Mouse (Mus musculus): ENCODE measurements around the gene Pzp.

The Pzp gene

DNA sequence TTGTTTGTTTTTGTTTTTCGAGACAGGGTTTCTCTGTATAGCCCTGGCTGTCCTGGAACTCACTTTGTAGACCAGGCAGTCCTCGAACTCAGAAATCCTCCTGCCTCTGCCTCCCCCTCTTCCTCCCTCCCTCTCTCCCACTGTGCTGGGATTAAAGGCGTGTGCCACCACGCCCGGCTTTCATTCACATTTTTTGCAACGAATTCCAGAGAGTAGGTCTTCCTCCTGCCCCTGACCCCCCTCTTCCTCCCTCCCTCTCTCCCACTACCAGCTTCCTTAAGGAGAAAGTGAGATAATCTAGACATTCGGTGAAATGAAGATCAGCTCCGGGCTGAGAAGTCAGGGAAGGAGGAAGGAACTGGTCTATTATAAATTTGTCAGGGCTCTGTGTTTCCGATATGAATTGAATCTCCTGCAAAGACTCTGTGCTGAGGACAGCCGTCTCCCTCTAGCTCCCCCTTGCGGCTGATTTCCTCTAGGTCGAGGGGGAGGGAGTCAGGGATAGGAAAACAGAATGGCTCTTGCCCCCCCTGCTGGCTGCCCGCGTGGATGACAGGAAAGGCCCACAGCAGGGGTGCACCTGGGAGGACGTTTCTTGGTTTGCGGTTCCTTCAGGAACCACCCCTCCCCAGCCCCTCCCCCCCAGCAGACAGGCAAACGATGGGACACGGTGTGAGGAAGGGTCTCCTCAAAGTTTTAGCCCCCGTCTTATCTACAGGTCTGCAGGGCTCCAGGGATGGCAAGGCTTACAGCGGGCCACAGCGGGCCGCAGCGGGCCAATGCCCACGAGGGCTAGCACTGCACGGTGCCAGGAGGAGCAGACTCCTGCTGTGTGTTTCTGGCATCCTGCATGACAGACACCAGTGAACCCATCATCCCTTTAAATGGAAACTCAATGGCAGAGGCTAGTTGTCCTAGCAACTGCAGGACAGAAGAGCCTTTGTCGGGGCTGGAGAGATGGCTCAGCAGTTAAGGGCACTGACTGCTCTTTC lies 46.8 kb downstream of the Pzp start:
- peak; percentile 76 for DNase-seq (ENCODE audit: low read depth)

DNA sequence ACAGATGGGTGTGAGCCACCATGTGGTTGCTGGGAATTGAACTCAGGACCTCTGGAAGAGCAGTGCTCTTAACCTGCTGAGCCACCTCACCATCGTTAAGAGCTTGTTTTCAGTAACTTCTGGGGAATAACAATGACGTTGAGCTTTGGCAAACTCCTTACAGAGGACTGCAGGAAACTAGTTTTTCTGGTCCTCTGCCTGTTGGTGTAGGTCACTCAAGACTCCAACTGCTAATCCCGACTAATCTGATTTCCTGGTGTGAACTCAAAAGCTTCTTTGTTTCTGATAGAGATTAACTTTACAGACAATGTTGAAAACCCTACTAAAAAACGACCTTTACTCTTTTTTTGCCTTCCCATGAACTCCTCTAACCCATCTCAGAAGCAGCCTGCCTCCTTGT lies 49.0 kb downstream of the Pzp start:
- DNase-seq (ENCODE audit: low read depth): no peak

DNA sequence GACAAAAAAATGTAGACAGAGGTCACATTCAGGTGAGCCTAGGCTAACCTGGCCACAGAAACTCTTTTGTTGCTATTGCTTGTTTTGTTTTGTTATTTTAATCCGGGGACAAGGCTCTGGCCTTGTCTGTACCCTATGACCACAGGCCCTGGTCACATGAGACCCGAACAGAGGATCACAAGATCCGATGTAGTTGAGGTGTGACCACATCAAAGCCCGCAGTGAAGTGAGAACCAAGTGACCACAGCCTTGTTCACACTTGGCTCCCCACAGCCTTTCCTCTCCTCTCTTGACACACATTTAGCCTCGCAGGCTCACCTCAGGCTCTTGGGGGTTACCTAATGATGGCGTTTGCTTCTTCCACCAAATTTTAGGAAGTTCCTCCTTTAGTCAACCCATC lies 52.4 kb downstream of the Pzp start:
- DNase-seq (ENCODE audit: low read depth): no peak

DNA sequence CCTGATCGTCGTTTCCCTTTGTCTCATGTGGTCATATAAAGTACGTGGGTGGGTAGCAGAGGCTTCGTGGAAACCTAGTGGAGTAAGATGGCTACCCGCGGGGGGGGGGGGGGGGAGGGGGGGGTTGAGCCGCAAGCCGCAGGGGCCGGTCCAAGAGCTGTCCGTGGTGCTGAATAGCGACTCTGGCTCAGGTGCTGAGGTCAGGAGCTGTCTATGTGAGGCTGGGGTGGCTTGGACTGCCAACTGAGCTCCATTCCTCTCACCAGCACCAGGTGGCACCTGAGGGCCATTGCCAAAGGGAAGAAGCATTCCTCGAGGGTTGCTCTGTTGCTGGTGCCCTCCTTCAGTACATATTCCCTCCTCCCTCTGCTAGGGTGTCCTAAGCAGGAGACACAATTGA lies 57.1 kb downstream of the Pzp start:
- DNase-seq (ENCODE audit: low read depth): no peak

DNA sequence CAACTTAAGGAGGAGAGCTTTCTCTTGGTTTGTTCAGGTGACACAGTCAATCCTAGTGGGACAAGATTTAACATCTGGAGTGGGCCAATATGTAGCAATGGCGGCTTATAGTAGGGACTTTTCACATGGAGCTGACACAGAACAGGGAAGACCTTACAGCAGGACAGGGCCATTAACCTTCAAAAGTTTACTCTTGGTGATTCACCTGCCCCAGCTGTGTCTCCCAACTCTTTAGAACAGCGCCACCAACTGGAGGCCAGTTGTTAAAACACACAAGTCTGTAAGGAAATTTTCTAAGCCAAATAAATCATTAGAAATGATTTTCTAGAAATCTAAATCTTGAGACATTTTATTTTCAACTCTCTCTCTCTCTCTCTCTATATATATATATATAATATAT lies 59.2 kb downstream of the Pzp start:
- no peak for DNase-seq (ENCODE audit: low read depth)

DNA sequence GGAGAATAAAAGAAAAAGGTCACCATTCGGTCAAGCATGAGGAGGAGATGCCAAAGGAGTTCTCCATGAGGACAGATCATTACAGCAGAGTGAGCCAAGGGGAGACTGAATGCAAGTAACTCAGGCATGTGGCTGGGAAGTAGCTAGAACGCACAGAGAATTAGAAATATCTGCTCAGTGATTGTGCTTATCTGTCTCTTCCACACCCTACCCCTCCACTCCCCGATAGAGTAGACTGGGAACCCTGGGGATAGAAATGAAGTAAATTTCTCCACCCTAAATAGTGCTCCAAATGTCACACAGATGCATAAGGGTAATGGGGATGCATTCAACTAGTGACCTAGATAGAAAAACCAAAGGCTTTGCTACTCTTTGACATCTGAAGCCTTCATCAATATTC lies 60.0 kb downstream of the Pzp start:
- DNase-seq (ENCODE audit: low read depth): no peak

DNA sequence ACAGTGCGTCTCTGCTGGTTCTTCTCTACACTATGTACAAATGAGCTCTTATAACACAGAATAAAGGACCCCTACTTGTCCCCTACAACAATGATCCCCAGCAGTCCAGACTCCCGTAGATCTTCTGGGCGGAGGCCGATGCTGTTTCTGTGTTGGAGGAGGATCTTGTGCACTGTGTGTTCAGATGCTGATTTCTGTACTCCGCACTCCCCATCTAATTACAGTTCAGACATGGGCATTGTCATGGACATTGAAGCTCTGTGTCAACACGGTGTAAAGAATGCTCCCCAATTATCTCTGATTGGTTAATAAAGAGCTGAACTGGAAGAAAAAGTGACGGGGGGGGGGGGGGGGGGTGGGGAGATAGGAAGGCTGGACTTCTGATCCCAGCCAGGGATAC lies 60.5 kb downstream of the Pzp start:
- no peak for DNase-seq (ENCODE audit: low read depth)

DNA sequence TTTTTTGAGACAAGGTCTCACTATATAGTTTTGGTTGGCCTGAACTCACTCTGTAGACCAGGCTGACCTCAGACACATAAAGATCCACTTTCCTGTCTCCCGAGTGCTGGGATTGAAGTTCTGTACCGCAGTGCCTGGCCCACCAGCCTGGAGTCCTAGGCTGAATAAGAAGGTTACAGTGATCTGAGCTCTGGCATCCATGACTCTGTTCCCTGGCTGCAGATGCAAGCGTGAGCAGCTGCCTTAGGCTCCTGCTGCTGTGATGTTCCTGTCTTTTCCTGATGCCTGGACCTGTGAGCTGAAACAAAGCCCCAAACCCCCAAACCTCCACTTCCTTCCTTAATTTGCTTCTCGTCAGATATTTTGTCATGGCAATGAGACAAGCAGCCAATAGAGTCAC lies 61.5 kb downstream of the Pzp start:
- no peak for DNase-seq (ENCODE audit: low read depth)

DNA sequence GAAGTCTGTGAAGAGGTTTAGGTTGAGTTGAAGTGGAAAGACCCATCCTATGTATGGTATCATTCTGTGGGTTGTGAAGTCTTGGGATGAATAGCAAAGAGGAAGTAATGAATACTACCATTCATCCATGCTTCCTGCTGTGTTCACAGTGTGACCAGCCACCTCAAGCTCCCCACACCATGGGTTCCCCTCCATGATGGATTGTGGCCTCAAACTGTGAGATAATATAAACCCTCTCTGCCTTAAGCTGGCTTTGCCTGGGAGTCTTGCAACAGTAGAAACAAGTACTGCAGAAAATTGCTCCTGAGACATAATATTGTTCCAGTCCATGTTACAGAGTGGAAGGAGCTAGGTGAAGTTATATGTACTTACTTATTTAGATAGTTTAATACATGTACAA lies 64.9 kb downstream of the Pzp start:
- DNase-seq (ENCODE audit: low read depth): no peak

DNA sequence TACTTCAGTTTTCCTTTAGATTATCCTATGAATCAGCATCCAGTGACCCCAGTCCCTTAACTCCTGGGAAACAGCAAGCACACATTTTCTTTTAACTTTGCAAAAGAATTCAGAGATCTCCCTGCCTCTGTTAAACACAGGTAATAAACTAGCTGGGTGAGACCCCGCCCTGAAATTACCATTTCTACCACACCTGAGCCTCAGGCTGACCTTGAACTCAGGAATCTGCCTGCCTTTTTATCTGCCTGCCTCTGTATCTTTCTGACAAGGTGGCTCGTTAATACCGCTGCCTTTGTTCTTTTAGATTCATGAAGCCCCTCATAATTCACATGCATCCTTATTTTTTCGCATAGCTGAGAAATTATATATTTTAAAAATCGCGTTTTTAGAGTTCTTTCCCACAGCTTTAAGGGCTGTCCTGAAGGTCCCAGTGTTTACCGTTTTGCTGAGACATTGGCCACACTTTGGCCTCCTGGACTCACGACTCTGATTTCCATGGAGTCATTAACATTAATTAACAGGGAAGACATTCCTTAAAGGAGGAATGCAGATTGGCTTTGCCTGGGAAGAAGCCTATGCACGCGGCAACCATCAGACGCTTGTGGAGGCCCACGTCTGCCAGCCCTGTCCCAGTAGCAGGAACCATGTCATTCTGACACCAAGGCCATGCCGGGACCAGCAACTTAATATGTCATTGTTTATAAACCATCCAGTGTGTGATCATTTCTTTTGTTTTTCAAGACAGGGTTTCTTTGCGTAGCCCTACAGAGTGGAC lies 65.6 kb downstream of the Pzp start:
- no peak for DNase-seq (ENCODE audit: low read depth)

DNA sequence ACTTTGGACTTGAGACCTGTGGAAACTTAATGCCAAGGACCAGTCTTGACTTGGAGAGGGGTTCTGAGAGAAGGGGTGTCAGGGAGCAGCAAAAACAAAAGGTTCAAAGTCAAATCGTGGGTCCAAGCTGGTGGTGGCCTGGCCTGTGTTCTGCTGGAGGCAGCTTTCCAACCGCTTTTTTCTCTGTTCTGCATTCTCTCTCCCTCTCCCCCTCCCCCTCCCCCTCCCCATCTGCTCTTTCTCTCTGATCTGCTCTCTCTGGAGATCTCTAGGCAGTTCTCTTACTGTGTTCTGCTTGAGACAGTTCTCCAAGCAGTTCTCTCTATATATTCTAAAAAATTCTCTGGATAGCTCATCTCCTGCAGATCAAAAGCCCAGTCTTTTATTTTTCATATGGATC lies 66.2 kb downstream of the Pzp start:
- no peak for DNase-seq (ENCODE audit: low read depth)

DNA sequence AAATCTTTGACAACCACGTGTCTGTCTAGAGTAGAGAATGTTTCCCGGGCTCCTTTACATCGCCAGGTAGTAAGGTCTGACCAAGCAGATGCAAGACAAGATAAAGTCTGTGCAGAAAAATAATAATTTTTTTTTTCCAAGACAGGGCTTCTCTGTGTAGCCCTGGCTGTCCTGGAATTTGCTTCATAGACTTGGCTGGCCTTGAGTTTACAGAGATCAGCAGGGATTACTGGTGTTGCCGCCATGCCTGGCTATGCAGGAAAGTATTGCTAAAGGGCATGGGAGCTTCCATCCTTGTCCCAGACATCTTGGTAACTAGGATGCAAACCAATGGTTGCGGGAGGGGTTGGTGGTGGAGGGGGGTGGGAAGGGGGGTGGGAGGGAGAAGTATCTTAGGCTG lies 69.3 kb downstream of the Pzp start:
- DNase-seq (ENCODE audit: low read depth): no peak

DNA sequence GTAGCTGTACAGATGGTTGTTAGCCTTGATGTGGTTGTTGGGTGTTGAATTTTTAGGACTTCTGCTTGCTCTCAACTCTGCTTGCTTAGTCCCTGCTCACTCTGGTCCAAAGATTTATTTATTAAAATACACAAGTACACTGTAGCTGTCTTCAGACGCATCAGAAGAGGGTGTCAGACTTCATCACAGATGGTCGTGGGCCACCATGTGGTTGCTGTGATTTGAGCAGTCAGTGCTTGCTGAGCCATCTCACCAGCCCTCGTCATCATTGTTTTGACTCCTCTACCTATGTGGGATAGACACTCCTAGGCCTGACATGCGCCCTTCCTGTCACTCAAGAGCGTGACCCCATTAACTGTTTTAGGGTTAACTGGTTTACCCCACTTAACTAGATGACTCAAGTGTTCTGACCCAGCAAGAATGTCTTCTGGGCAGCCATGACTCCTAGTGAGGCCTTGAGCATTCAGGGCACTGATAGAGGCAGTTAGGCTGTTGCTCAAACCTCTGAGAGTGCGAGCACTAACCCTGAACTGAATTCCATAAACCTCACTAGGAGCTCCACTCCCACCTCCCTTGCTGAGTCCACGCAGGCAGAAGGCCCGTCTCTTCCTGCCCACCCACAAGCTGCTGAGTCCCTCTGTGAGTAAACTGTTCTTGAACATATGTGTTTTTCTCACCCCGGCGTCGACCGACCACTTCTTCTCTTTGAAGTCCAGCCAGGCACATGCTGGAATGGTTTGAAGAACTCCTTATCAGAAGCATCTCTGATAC lies 70.5 kb downstream of the Pzp start:
- no peak for DNase-seq (ENCODE audit: low read depth)

DNA sequence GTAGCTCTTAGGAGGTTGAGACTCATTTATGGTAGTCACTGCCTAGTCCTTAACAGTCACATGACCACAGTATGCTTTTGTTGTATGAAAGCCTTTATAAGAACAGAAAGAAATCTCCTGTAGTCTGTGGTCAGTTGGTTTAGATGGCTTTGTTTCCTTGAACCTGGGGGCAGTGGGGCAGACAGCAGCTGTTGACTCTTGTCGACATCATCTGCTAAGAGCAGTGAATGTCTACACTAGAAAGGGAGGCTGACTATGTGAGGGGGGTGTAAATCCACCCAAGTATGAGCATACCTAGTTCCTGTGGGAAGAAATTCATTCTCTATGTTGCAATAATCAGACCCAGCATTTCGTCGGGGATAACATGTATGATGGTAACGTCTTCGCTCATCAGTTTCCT lies 79.5 kb downstream of the Pzp start:
- no peak for DNase-seq (ENCODE audit: low read depth)

DNA sequence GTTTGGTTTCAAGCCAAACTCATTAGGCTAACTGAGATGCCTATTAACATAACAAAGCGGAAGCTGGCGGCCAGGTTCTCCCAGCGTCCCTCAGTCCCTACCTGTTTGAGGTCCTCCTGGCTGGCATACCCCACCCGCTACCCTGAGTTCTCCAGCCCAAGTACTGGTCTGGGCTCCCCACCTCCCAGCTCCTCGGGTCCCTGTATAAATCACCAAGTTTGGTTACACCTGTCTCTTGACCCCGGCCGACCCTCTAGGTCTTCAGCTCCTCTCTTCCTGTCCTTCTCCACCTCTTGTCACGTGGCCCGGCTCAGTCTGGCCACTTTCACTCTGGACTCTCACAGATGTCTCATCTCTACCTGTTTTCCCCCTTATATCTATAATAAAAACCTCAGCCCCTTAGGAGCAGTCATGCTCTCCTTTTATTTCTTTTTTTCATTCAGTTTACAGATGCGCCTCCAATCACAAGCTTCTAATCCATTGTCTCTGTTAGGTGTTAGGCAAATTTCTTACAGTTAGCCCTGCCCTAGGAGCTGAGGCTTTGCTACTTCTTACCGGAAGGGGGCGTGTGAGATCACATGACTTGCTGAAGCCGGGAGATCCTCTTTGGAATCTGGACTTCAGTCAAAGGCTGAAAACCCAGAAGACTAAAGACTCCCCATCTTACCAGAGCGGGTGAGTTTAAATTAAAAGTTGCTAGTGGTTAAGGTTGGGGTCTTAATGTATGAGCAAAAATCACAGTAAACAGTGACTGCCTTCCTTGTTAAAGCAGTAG lies 80.6 kb downstream of the Pzp start:
- no peak for DNase-seq (ENCODE audit: low read depth)

DNA sequence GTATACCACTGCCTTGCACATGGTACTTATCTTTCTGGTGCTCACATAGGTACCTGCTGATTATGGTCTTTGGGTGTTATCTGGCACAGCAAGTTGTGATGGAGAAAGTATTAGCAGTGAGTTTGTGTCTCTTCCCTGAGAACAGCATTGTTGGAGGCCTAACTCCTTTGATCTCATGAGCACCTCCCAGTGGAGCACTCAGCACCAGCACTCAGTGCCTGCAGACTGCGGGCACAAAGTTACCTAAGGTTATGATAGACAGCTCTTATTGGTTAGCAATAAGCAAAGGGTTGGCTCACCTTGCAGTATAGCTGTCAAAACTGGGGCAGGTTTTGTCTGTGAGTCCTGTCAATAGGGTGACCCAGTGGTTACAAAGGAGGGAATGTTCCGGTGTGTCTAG lies 86.3 kb downstream of the Pzp start:
- no peak for DNase-seq (ENCODE audit: low read depth)

DNA sequence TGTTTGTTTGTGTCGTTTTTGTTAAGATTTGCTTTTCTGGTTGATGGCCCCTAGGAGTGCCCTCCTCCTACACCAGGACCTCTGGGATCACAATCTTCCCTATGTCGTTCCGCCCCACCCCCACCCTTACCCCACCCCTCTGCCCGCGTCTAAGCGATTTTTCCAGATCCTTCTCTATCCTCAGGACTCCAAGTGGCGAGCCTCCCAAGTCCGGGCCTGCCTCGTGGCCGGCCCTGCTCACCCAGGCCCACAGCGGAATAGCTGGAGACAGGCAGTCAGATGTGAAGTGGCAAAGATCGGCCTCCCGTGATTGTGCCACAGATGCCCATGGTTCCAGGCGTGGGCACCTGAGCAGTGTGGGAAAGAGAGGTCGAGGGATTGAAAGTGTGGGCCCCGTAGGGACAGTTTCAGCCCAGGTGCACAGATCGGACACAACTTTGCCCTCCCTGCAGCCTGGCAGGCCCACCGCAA lies 87.6 kb downstream of the Pzp start:
- no peak for DNase-seq (ENCODE audit: low read depth)

DNA sequence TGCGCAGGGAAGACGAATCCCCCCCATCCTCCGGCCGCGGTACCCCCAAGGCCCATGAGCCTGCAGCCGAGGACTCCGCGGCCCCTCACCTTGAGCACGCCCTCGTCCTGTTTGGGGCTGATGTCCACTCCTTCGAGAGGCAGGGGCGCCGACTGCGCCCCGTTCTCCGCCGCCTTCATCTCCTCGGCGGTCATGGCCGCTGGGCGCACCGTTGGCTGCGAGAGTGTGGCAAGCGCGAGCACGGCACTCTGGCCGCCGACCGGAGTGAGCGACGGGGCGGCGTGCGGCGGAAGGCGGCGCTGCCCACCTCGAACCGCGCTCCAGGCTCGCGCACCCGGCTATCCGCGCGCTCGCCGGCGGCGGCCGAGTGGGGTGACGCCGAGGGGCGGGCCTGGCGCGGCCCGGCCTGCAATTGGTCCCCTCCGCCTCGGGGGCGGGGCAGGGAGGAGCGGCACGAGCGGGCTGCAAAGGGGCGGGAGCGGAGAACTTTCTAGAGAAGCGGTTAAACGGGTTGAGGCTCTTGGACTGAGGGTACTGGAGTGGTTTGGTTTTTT lies 88.1 kb downstream of the Pzp start, which contains the start of gene Fkbp4:
Gene Fkbp4, minus strand, starts transcription at position 361 of the 554 bp plus-strand sequence.
- DNase-seq (ENCODE audit: low read depth): peak; percentile 70

DNA sequence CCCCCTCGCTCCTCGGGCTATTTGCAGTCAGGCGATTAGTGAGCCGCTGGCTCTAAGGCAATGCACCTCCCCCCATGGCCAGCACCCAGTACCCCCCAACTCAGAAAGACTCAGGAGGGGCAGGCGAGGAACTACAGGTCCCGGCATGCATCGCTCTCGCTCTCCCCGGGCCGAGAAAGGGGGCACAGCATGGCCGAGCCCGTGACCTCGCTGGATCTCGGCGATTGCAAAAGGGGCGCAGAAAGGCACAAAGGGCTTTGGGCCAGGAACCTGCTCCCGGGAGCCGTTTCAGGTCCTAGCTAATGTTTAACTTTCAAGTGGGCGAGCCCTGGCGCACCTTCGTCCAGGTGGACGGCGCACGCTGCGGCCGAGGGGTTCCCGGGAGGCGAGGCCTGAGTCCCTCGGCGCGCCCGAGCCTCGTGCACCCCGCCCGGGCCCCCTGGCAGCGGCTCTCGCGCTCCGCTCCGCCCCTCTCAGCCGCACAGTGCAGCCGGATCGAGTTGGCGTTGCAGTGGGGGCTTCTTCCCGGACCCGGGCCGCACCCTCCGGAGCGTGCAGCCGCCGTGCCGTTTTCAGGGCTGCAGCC lies 88.7 kb downstream of the Pzp start:
- DNase-seq (ENCODE audit: low read depth): no peak

DNA sequence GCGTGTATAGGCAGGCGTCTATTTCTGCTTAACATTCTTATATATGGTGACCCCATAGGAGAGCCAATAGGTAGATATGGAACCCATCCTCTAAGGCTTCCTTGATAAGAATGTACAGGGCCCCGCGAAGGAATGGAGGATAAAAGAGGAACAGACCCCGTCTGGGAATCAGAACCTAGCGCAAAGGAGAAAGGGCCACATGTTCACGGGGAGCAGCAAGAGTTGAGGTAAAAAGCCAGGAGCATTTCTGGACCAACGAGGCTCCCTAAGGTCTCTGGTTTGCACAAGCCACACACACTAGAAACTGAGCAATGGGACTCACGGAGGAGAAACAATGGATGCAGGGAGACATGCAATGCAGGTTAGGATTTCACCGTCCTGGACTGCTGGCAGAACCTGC lies 89.2 kb downstream of the Pzp start:
- DNase-seq (ENCODE audit: low read depth): no peak

All from fibroblast of lung, adult 2 months (primary cell).